Mouse (Mus musculus) yolk sac, embryonic 10.5 days (tissue): ENCODE measurements around the gene Golga2.

Experiments
- DNase-seq: peaks from one replicate; pipeline ENCODE4 v3.0.0-alpha.2; 2017; ENCODE audit warnings: low spot score

The Golga2 gene

GRCm38 (mm10) chr2:32317791-32318417 is 30.7 kb downstream of the Golga2 start:
- peak; percentile 86 for DNase-seq

- DNase-seq, result no peak
These were observed 31.8 kb downstream of the Golga2 start for GRCm38 (mm10) chr2:32318709-32319585.

GRCm38 (mm10) chr2:32319586-32320580 is 32.7 kb downstream of the Golga2 start:
- peak; percentile 43 for DNase-seq

GRCm38 (mm10) chr2:32320721-32321120 is 33.5 kb downstream of the Golga2 start:
- no peak for DNase-seq

GRCm38 (mm10) chr2:32321591-32322298 is 34.6 kb downstream of the Golga2 start:
- peak; percentile 85 for DNase-seq

- DNase-seq, result no peak
These were observed 35.9 kb downstream of the Golga2 start for GRCm38 (mm10) chr2:32322754-32323741.

- DNase-seq, result no peak
These were observed 37.1 kb downstream of the Golga2 start for GRCm38 (mm10) chr2:32324322-32324721.

GRCm38 (mm10) chr2:32325342-32325741 is 38.2 kb downstream of the Golga2 start:
- peak; percentile 61 for DNase-seq

- DNase-seq, result no peak
These were observed 40.0 kb downstream of the Golga2 start for GRCm38 (mm10) chr2:32327200-32327599.

GRCm38 (mm10) chr2:32328911-32329460 is 41.8 kb downstream of the Golga2 start:
- peak; percentile 18 for DNase-seq

GRCm38 (mm10) chr2:32329531-32329930 is 42.3 kb downstream of the Golga2 start:
- DNase-seq, result no peak

GRCm38 (mm10) chr2:32332159-32332558 is 45.0 kb downstream of the Golga2 start:
- DNase-seq, result no peak

- DNase-seq, result no peak
These were observed 48.7 kb downstream of the Golga2 start for GRCm38 (mm10) chr2:32335888-32336287.

GRCm38 (mm10) chr2:32339912-32340642 is 52.9 kb downstream of the Golga2 start:
- no peak for DNase-seq

- DNase-seq, result no peak
These were observed 53.9 kb downstream of the Golga2 start for GRCm38 (mm10) chr2:32340836-32341633.

- DNase-seq, result no peak
These were observed 54.4 kb downstream of the Golga2 start for GRCm38 (mm10) chr2:32341634-32341939.

- no peak for DNase-seq
These were observed 54.9 kb downstream of the Golga2 start for GRCm38 (mm10) chr2:32342039-32342438.

- no peak for DNase-seq
These were observed 55.6 kb downstream of the Golga2 start for GRCm38 (mm10) chr2:32342539-32343350.
